Mouse (Mus musculus): ENCODE measurements at regions not wholly inside any gene's neighbourhood (a gene's known extent, or its start where the extent isn't known, plus 50 kb on each side); places are given as distances from the start of the nearest gene placed in this dataset.

DNA sequence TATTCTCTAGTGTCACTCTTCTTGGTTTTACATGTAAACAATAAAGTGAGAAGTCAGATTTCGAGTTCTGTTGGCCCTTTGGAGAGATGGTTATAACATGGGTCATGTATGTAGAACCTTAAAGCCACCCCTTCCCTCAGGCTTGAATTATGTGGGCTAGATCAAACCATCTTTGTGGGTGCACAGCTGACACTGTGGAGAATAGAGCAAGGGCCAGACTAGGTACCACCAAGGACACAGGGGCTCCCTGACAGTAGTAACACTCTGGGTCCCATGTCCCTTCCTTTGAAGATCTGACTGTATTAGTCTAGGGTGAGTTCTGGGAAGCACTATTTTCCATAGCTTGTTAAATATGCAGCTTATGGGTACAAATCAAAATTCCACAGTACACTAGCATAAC lies 156.2 kb downstream of the Fam124b start:
- H3K27me3 ChIP-seq (replicated peaks) = no peaks in the 10 kb centered on the region
- no peak overlapping the region for H3K4me2 ChIP-seq (replicated peaks)
- WGBS = 79% methylated on average over 1 of the region's 1 CpGs
- H3K9me3 ChIP-seq = no peaks in the 10 kb centered on the region
- no peaks in the 10 kb centered on the region for H3K4me1 ChIP-seq
- H3K36me3 ChIP-seq = no peaks in the 10 kb centered on the region
- no peak overlapping the region for H3K27ac ChIP-seq
- no peak overlapping the region for H3K4me3 ChIP-seq
- H3K9ac ChIP-seq = no peak overlapping the region
- ATAC-seq (ENCODE audit: low FRiP score, low read depth) = no peak

DNA sequence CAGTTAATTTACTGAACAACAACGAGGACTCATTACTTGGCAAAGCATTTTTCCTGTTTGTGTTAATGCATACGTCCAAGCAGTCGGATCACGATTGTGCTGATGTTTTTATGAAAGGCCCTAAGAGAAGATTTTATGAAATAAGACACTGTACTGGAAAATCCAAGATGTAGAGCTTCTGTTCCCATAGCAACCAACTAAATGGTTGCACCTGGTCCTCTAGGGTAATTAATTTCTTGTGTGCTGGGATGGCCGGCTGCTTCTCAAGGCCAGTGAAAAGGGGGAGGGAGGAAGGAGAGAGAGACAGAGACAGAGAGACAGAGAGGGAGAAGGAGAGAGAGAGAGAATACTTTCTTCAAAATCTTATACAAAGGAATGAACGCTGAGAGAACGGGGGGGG lies 156.6 kb downstream of the Fam124b start:
- H3K27me3 ChIP-seq (replicated peaks) = no peaks in the 10 kb centered on the region
- 72% methylated on average over 7 of the region's 7 CpGs for WGBS

GRCm38 (mm10) chr1:80045141-80045540 lies 173.1 kb downstream of the Fam124b start:
- Histone ChIP-seq H3K4me1 (no peaks in the 10 kb centered on the region), H3K4me3 (no peak overlapping the region), H3K36me3 (no peaks in the 10 kb centered on the region), H3K9me3 (no peaks in the 10 kb centered on the region), H3K27ac (no peak overlapping the region), H3K27me3 (replicated peaks) (no peaks in the 10 kb centered on the region), H3K9ac (no peak overlapping the region), H3K4me2 (replicated peaks) (no peak overlapping the region)
- no peak for ATAC-seq (ENCODE audit: low FRiP score, low read depth)
- 89% methylated on average over 10 of the region's 10 CpGs for WGBS

More for the DNA sequence above, 156.6 kb downstream of the Fam124b start:
- Histone ChIP-seq H3K4me3 (no peak overlapping the region), H3K9me3 (no peaks in the 10 kb centered on the region), H3K36me3 (no peaks in the 10 kb centered on the region), H3K9ac (no peak overlapping the region), H3K27ac (no peak overlapping the region), H3K4me1 (no peaks in the 10 kb centered on the region), H3K4me2 (replicated peaks) (no peak overlapping the region)
- ATAC-seq (ENCODE audit: low FRiP score, low read depth) = no peak

- Histone ChIP-seq H3K9ac (no peak overlapping the region), H3K4me3 (no peak overlapping the region), H3K4me2 (replicated peaks) (no peak overlapping the region), H3K4me1 (no peaks in the 10 kb centered on the region), H3K27me3 (replicated peaks) (no peaks in the 10 kb centered on the region), H3K9me3 (no peaks in the 10 kb centered on the region), H3K27ac (no peak overlapping the region), H3K36me3 (no peaks in the 10 kb centered on the region)
- WGBS = 84% methylated on average over 3 of the region's 3 CpGs
- no peak for ATAC-seq (ENCODE audit: low FRiP score, low read depth)
These were observed 177.9 kb downstream of the Fam124b start for GRCm38 (mm10) chr1:80040409-80040808.

- H3K4me3 ChIP-seq = no peak overlapping the region
- H3K27me3 ChIP-seq (replicated peaks) = no peaks in the 10 kb centered on the region
- no peak overlapping the region for H3K27ac ChIP-seq
- no peaks in the 10 kb centered on the region for H3K36me3 ChIP-seq
- H3K4me1 ChIP-seq = no peaks in the 10 kb centered on the region
- 73% methylated on average over 3 of the region's 3 CpGs for WGBS
- no peak overlapping the region for H3K9ac ChIP-seq
- H3K4me2 ChIP-seq (replicated peaks) = no peak overlapping the region
- no peak for ATAC-seq (ENCODE audit: low FRiP score, low read depth)
- no peaks in the 10 kb centered on the region for H3K9me3 ChIP-seq
These were observed 178.4 kb downstream of the Fam124b start for GRCm38 (mm10) chr1:80039891-80040290.

DNA sequence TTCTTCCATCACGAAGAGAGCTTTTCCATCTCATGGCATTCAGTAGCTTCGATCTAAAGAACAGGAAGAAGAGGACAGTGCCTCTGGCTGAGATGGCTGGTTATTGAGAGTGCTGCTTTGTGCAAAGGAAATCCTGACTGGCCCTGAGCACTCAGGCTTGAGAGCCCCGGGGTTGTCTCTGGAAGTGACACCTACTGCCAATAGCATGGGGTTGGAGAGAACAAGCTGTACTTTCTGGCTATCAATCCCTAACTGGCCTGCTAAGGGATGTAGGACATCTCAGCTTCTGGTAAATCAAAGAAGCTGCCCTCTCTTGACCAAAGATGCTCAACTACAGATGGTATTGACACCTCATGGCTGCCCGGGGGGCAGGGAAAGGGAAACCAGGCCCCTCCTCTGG lies 178.2 kb upstream of the Serpine2 start:
- H3K4me3 ChIP-seq = no peak overlapping the region
- 82% methylated on average over 4 of the region's 4 CpGs for WGBS
- no peaks in the 10 kb centered on the region for H3K9me3 ChIP-seq
- H3K27ac ChIP-seq = no peak overlapping the region
- H3K27me3 ChIP-seq (replicated peaks) = no peaks in the 10 kb centered on the region
- H3K4me1 ChIP-seq = no peaks in the 10 kb centered on the region
- H3K9ac ChIP-seq = no peak overlapping the region
- no peaks in the 10 kb centered on the region for H3K36me3 ChIP-seq
- ATAC-seq (ENCODE audit: low FRiP score, low read depth) = no peak
- H3K4me2 ChIP-seq (replicated peaks) = no peak overlapping the region

- Histone ChIP-seq H3K27ac (no peak overlapping the region), H3K4me2 (replicated peaks) (no peak overlapping the region), H3K27me3 (replicated peaks) (no peaks in the 10 kb centered on the region), H3K4me3 (no peak overlapping the region), H3K9me3 (no peaks in the 10 kb centered on the region), H3K9ac (no peak overlapping the region), H3K36me3 (no peaks in the 10 kb centered on the region), H3K4me1 (peaks cover 7% of the 10 kb centered on the region)
- ATAC-seq (ENCODE audit: low FRiP score, low read depth) = no peak
These were observed 177.1 kb upstream of the Serpine2 start for GRCm38 (mm10) chr1:80038059-80038458.

GRCm38 (mm10) chr1:80036436-80036835 lies 175.5 kb upstream of the Serpine2 start:
- no peak overlapping the region for H3K4me3 ChIP-seq
- WGBS = 92% methylated on average over 4 of the region's 4 CpGs
- no peaks in the 10 kb centered on the region for H3K9me3 ChIP-seq
- no peak overlapping the region for H3K9ac ChIP-seq
- H3K27me3 ChIP-seq (replicated peaks) = no peaks in the 10 kb centered on the region
- no peaks in the 10 kb centered on the region for H3K36me3 ChIP-seq
- no peak for ATAC-seq (ENCODE audit: low FRiP score, low read depth)
- no peak overlapping the region for H3K27ac ChIP-seq
- H3K4me1 ChIP-seq = peaks cover 13% of the 10 kb centered on the region
- H3K4me2 ChIP-seq (replicated peaks) = no peak overlapping the region

GRCm38 (mm10) chr1:80033522-80033921 lies 172.5 kb upstream of the Serpine2 start:
- Histone ChIP-seq H3K36me3 (no peaks in the 10 kb centered on the region), H3K27me3 (replicated peaks) (no peaks in the 10 kb centered on the region), H3K27ac (no peak overlapping the region), H3K4me2 (replicated peaks) (no peak overlapping the region), H3K9me3 (no peaks in the 10 kb centered on the region), H3K4me1 (peaks cover 13% of the 10 kb centered on the region), H3K4me3 (no peak overlapping the region), H3K9ac (no peak overlapping the region)
- WGBS = 47% methylated on average over 6 of the region's 6 CpGs
- no peak for ATAC-seq (ENCODE audit: low FRiP score, low read depth)

- 28% methylated on average over 2 of the region's 2 CpGs for WGBS
- Histone ChIP-seq H3K27ac (no peak overlapping the region), H3K27me3 (replicated peaks) (no peaks in the 10 kb centered on the region), H3K4me2 (replicated peaks) (no peak overlapping the region), H3K36me3 (no peaks in the 10 kb centered on the region), H3K9ac (no peak overlapping the region), H3K4me1 (peaks cover 13% of the 10 kb centered on the region), H3K9me3 (no peaks in the 10 kb centered on the region), H3K4me3 (no peak overlapping the region)
- no peak; the same call in 1 of the 2 replicates for ATAC-seq (ENCODE audit: low FRiP score, low read depth)
These were observed 172.1 kb upstream of the Serpine2 start for GRCm38 (mm10) chr1:80033121-80033520.

- no peak overlapping the region for H3K4me2 ChIP-seq (replicated peaks)
- ATAC-seq (ENCODE audit: low FRiP score, low read depth) = no peak
- no peaks in the 10 kb centered on the region for H3K9me3 ChIP-seq
These were observed 171.5 kb upstream of the Serpine2 start for GRCm38 (mm10) chr1:80032464-80032863.

DNA sequence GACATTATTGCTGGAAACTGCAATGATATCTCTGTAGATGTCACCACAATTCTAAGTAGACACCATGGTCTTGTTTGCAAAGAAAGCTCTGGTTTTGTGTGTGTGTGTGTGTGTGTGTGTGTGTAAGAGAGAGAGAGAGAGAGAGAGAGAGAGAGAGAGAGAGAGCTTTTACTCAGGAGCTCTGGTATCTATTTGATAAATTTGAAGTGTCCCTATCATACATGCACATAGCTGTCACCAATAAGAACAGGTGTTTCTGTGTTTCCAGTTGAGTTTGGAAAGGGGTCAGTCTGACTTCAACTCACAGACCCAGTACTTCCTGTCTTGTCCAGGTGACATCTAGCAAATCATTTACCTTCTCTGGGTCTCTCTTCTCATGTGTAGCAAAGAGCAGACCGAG lies 169.7 kb upstream of the Serpine2 start:
- no peak for ATAC-seq (ENCODE audit: low FRiP score, low read depth)
- WGBS = 81% methylated on average over 1 of the region's 1 CpGs
- no peaks in the 10 kb centered on the region for H3K27me3 ChIP-seq (replicated peaks)
- H3K9me3 ChIP-seq = no peaks in the 10 kb centered on the region
- no peak overlapping the region for H3K9ac ChIP-seq
- H3K4me2 ChIP-seq (replicated peaks) = no peak overlapping the region
- H3K4me3 ChIP-seq = no peak overlapping the region
- no peak overlapping the region for H3K27ac ChIP-seq
- H3K4me1 ChIP-seq = peaks cover 13% of the 10 kb centered on the region
- H3K36me3 ChIP-seq = no peaks in the 10 kb centered on the region

More at GRCm38 (mm10) chr1:80032464-80032863, 171.5 kb upstream of the Serpine2 start:
- Histone ChIP-seq H3K4me1 (peaks cover 13% of the 10 kb centered on the region), H3K27me3 (replicated peaks) (no peaks in the 10 kb centered on the region), H3K4me3 (no peak overlapping the region), H3K9ac (no peak overlapping the region), H3K36me3 (no peaks in the 10 kb centered on the region), H3K27ac (no peak overlapping the region)

DNA sequence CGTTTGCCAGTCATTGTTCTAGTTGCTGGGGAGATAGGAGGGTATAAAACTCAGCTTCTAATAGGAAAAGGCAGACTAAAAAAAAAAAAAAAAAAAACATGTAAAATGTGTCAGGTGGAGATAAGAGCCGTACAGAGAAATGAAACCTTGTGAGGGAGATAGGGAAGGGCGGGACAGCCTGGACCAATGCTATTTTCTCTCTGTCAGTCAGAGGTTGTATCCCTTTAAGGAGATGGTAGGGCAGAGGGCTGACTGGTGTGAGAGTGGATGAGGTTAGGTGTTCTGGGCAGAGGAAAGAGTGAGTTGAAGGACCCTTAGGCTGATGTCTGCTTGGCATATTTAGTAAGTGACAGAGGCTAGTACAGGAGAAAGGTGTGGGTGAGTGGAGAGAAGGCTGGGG lies 169.2 kb upstream of the Serpine2 start:
- no peaks in the 10 kb centered on the region for H3K36me3 ChIP-seq
- no peak overlapping the region for H3K4me2 ChIP-seq (replicated peaks)
- H3K27me3 ChIP-seq (replicated peaks) = no peaks in the 10 kb centered on the region
- WGBS = 86% methylated on average over 3 of the region's 3 CpGs
- no peak overlapping the region for H3K9ac ChIP-seq
- no peak overlapping the region for H3K27ac ChIP-seq
- H3K4me3 ChIP-seq = no peak overlapping the region
- peaks cover 13% of the 10 kb centered on the region for H3K4me1 ChIP-seq
- no peak for ATAC-seq (ENCODE audit: low FRiP score, low read depth)
- no peaks in the 10 kb centered on the region for H3K9me3 ChIP-seq
